Mouse (Mus musculus): Measurements from ENCODE around the gene Krt24.

Gene Krt24

DNA sequence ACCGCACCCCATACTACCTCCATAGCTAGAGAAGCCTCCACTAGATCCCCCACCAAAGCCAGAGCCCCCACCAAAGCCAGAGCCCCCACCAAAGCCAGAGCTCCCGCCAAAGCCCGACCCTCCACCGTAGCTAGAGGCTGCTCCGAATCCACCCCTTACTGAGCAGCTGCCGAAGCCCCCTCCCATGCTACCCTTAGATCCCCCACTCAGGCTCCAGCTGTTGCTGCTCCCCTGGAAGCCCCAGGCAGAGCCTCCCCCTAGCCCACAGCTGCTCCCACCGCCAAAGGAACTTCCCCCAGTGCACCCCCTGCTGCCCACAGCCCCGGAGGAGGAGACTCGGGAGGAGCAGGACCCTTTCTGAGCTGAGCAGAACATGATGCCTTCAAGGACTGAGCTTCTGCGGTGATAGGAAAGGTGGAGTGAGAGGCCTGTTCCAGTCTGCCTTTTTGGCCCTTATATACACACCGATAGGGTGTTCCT, at the start of gene Krt24:
Krt24 (minus strand) TSS at position 430 of the 480 bp plus-strand sequence.
- no peak for DNase-seq (ENCODE audit: low spot score)

- no peak for DNase-seq (ENCODE audit: low spot score)
These were observed 48.4 kb upstream of the Krt24 start for GRCm38 (mm10) chr11:99333426-99333825.

- no peak for DNase-seq (ENCODE audit: low spot score)
These were observed 44.6 kb upstream of the Krt24 start for GRCm38 (mm10) chr11:99329655-99330054.

DNA sequence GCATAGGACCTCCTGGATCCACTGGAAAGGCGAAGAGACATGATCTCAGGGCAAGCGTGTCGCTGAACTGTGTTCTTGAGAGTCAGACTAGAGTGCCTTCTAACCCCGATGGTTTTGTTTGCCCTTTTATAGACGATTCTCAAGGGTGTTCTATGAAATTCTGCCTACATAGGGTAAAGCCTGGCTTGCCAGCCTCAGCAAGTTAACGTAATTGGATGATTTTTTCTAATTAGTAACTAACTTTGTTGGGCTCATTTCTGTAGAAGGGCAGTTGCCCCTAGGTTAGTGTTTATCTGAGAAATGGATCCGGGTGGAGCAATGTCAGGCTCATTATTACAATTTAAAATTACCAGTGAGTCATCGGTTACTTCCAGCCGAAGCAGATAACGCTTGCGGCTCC, 37.8 kb upstream of the Krt24 start, which contains the start of gene Krt25:
Krt25 (minus strand) TSS at position 101 of the 400 bp plus-strand sequence.
- DNase-seq (ENCODE audit: low spot score): no peak

DNA sequence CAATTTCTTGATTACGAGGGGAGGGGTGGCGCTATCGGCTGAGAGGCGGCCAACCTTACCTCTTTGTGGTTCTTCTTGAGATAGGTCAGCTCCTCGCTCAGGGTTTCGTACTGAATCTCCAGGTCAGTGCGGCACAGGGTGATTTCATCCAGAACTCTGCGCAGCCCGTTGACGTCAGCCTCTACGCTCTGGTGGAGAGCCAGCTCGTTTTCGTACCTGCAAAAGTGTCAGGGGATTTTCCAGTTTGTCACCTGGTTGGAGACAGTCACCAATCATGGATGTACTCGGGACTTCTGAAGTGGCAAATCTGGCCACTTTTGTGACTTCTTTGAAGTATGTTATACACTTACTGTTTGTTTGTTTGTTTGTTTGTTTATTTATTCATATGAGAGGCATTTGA, 36.0 kb upstream of the Krt24 start:
- no peak for DNase-seq (ENCODE audit: low spot score)

DNA sequence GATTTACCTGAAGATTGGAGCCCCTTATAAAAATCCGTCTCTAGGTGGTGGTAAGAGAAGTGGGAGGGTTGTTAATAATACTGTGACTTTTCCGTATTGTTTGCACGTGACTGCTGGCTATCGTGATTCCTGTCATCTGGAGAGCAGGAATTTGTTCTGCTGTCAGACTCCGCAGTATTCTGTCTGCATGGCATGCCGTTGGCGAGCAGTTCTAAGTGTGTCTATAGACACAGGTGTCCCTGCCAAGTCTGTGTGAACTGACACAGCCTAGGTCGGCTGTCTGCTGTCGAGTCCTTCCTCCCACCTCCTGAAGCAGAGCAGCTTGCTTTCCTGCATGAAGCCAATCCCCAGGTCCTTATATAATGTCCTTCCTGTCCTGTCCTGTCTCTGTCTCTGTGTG, 34.1 kb upstream of the Krt24 start:
- no peak for DNase-seq (ENCODE audit: low spot score)

DNA sequence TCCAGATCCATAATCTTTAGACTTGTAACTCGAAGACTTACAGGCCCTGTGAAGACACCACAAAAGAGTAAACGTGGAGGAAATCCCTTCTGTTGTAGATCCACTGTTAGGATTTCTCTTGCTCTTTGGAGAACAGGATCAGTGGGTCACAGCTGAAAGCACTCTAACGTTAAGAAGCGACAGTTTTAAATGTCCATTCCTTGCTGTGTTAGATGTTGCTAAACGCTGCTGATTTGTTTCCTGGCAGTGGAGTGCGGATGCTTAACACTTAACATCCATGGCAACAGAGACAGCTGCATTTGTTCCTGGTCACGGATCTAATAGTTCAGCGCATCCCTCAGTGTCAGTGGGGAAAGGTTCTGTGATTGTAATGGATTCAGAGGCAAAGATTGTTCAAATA, 31.5 kb upstream of the Krt24 start:
- no peak for DNase-seq (ENCODE audit: low spot score)

DNA sequence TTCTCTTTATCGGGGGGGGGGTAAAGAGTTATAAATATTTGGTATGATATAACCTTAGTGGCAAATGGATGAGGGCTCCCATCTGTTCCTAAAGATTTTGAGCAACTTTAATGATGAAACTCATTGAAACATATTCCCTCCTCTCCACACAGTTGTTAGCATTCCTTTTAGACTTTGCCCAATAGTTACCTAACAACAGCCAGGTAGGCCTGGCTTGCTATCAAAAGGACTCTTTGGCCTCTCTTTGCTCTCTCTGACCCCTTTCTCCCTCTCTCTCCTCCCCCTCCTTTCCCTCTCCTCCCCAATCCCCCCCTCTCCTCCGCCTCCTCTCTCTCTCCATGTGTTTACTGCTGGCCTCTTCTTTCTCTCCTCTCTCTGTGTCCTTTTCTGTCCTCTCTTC, 29.5 kb upstream of the Krt24 start:
- no peak for DNase-seq (ENCODE audit: low spot score)

GRCm38 (mm10) chr11:99310882-99311281, 25.8 kb upstream of the Krt24 start:
- DNase-seq (ENCODE audit: low spot score): no peak

- DNase-seq (ENCODE audit: low spot score): peak; percentile 9
These were observed 22.5 kb upstream of the Krt24 start for GRCm38 (mm10) chr11:99307579-99307978.

DNA sequence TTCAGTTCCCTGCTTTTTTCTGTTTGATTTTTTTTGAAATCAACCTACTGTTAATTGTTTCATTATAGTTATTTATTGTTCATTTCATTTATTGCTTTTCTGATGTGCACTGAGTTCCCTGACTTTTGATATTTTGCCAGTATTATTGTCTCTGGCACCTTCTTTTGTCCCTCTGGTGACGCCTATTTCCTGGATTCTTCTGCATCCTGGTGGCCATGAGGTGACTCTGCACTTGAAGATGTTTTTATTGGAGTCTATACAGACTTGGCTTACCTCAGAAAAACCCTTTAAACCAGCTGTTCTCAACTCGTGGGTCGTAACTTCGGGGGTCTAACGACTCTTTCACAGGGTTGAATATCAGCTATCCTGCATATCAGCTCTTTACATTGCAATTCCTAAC, 10.0 kb upstream of the Krt24 start:
- no peak for DNase-seq (ENCODE audit: low spot score)

DNA sequence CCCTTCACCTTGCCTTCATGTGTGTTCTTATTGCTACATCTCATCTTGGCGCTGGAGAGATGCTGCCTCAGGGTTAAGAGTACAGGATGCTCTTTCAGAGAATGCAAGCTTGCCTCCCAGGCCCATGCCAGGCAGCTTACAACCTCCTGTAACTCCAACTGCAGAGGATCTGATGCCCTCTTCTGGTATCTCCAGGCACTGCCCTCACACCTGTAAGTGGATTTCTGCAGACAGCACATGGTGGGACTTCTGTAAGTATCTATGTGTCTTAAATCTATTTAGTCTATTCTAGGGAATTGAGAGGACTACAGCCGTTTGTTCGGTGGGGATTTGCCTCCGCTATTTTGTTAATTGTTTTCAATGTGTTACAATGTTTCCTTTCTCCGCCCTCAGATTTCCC, 7.8 kb upstream of the Krt24 start:
- no peak for DNase-seq (ENCODE audit: low spot score)

- no peak for DNase-seq (ENCODE audit: low spot score)
These were observed 1.1 kb downstream of the Krt24 start for GRCm38 (mm10) chr11:99284011-99284410.

- no peak for DNase-seq (ENCODE audit: low spot score)
These were observed 1.7 kb downstream of the Krt24 start for GRCm38 (mm10) chr11:99283334-99283733.

- no peak for DNase-seq (ENCODE audit: low spot score)
These were observed 3.9 kb downstream of the Krt24 start for GRCm38 (mm10) chr11:99281116-99281515.

DNA sequence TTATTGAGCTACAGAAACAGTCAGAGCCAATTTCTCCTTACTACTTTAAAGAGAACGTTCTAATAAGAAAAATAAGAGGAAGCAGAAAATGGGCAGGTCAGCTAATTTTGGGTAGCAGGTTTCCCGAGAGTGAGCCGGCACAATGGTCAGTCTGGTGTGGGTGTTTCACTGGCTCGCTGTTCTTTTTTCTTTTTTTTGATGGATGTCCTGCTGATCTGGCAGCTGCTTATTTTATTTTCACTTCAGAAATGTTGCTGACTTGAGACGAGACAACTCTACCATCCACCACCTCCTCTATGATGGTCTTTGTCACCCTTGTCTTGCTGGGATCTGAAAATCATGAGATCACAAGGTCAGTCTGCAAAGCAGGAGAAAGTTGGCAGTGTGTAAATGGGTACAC, 5.1 kb downstream of the Krt24 start:
- DNase-seq (ENCODE audit: low spot score): no peak

DNA sequence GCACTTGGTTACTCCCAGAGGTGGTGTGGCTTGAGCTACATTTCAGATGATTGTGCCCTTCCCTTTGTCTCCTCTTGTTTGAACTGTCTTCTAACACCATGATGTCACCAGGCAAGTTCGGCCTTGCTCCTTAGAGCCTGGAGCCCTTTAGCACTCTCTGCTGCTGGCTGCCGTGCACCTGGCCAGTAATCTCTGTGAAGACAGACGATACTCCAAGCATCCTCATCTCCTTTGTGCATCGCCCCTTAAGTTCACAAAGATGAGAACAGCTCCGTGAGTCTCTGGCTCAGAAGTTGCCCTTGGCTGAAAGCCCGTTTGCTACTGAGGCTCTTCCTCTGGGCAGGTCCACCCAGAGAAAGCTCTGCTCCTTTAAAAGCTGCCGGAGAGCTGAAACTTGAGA, 8.3 kb downstream of the Krt24 start:
- DNase-seq (ENCODE audit: low spot score): no peak

GRCm38 (mm10) chr11:99275624-99276023, 9.4 kb downstream of the Krt24 start:
- no peak for DNase-seq (ENCODE audit: low spot score)

DNA sequence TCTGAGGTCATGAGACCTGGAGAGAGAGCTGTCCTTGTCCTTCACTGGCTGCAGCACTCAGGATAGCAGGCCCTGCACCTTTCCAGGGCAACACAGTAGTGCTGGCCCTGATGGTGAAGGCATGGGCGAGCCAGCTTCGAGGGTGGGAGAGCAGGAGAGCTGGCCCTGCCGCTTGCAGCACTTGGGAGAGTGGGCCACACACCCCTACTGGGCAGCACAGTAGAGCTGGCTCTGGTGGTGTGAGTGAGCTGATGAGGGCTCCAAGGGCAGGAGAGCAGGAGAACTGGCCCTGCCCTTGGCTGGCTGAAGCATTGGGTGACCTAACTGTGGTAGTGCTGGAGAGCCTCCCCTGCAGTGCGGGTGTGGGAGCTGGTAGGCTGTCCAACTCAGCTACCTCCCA, 12.3 kb downstream of the Krt24 start:
- DNase-seq (ENCODE audit: low spot score): no peak

GRCm38 (mm10) chr11:99269192-99269591, 15.9 kb downstream of the Krt24 start:
- no peak for DNase-seq (ENCODE audit: low spot score)

GRCm38 (mm10) chr11:99265796-99266195, 19.3 kb downstream of the Krt24 start:
- no peak for DNase-seq (ENCODE audit: low spot score)

DNA sequence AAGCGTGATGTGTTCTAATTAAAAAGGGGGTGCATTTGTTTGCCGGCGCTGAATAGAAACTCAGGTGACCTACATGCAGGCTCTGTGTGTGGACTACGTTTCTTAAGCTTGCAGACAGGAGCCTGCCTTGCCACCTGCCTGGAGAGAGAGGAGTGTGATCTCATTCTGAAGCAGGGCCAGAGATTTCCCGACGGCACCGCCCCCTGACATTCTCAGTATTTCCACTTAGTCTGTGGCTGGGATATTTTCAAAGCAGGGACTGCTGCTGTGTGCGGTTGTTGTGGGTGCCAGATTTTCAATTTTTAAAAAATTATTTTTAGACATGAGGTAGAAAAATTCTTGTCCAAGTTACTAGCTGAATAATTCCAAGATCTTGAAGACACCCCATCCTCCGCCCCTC, 19.8 kb downstream of the Krt24 start:
- DNase-seq (ENCODE audit: low spot score): no peak

DNA sequence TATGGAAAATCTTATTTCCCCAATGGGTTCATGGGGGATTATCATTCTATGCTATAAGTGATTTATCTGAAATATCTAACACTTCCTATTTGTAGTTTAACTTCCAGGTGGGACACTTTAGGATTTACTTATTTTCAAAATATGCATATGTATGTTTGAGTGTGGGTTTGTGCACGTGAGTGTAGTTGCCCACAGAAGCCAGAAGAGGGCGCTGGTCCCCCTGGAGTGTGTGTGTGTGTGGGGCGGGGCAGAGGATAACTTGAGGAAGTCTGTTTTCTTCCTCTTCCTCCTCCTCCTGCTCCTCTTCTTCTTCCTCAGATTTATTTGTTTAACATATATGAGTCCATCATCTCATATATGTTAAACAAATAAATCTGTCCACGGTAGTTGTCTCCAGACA, 28.8 kb downstream of the Krt24 start:
- DNase-seq (ENCODE audit: low spot score): no peak

DNA sequence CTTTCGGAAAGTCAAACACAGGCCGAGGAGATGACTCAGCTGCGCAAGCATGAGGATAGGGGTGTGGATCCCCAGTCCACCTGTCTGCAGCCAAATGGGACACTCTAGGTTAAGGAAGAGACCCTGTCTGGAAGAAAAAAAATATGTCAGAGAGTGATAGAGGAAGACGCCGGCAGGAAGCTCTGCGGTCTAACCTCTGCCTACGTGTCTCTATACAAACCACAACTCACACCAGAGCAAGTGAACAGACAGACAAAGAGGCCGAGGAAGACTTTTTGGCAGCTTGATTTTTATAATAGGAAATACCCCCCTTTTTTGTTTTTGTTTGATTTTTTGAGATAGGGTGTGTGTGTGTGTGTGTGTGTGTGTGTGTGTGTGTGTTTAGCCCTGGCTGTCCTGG, 29.7 kb downstream of the Krt24 start:
- no peak for DNase-seq (ENCODE audit: low spot score)

DNA sequence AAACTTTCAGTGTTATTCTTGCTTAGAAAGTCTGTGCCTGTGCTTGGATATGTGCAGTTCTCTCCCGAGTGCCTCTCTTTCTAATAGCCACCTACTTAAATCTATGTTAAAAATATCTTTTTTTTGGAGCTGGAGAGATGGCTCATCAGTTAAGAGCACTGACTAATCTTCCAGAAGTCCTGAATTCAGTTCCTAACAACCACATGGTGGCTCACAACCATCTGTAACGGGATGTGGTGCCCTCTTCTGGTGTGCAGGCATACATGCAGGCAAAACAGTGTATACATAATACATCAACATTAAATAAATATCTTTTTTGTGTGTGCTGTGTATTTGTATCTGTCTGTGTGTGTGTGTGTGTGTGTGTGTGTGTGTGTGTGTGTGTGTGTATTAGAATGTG, 31.2 kb downstream of the Krt24 start:
- DNase-seq (ENCODE audit: low spot score): no peak
